10 mouse cellular contexts compared by ENCODE assay signal in the genomic region with DNA sequence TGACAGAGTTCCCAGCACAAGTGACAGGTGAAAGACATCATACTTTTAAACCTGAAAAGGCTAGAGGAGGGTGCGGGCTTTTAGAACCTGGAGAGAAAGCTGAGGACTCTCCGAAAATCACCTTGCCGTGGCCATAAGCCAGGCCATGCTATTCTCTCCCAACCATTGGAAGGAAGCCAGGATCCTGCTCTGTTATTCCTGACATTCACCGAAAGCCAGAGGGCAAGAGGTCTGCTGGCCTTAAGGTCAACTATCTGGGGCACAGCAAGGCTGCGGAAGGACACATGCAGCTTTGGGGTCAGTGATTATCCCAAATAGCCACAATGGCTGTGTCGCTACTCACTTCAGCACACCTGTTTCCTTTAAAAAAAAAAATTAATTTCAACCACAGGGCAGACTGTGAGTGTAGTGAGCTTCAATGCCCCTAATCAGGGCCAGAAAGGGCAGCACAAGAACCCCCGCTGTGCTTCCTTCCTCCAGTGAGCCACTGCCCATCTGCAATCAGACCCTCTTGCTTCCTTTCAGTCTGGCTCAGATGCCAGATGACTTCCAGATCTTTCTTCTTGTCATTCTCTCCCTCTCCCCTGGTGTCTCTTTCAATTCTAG. TPM values are rescaled to one million over a fixed set of nuclear protein-coding genes. Genes with fewer than 3 reads are reported as not detected.
A peak's percentile ranks its signal among the peaks of the same experiment; 100 is the strongest.
DNase-seq lines count a peak whose midpoint lies in the region; ATAC-seq lines count a peak whose summit lies in the region.
"Had no signal": no experiment of that assay in that cellular context is flagged by ENCODE, and none has a peak within 500 bp of the region (broad histone marks: within the 10 kb centered on the region; RNA-seq: fewer than 3 reads in every experiment).

No protein-coding gene starts in this region.

- DNase-seq in liver, embryonic 11.5 days (ENCODE audit: low spot score): no peak
- no peak for DNase-seq in forebrain, embryonic 11.5 days (ENCODE audit: low spot score)
- DNase-seq in left cerebral cortex, adult 11 months (ENCODE audit: low spot score): no peak
- no peak for DNase-seq in spleen, postnatal 14 days (ENCODE audit: low spot score in 2 of 2)
- DNase-seq: liver, embryonic 13.5 days had no signal

- H3K4me2 ChIP-seq in liver, embryonic 15.5 days: no peak overlapping the region
- H3K4me2 ChIP-seq in liver, embryonic 11.5 days: no peak overlapping the region
- H3K4me2 ChIP-seq in forebrain, embryonic 11.5 days (ENCODE audit: low read depth, low read length, severe bottlenecking): no peak overlapping the region
- no peak overlapping the region for H3K4me2 ChIP-seq in hindbrain, embryonic 16.5 days (ENCODE audit: low read length)
- H3K4me2 ChIP-seq in neural tube, embryonic 14.5 days (ENCODE audit: low read depth, low read length): no peak overlapping the region
- H3K4me2 ChIP-seq: heart, embryonic 13.5 days; intestine, embryonic 15.5 days; liver, embryonic 13.5 days had no signal

- peaks cover 15% of the 10 kb centered on the region for H3K4me1 ChIP-seq in liver, embryonic 15.5 days (replicated peaks)
- peaks cover 10% of the 10 kb centered on the region for H3K4me1 ChIP-seq in liver, embryonic 11.5 days (replicated peaks; ENCODE audit: control insufficient read depth, insufficient read depth, low read length)
- peaks cover 33% of the 10 kb centered on the region for H3K4me1 ChIP-seq in forebrain, embryonic 11.5 days (replicated peaks; ENCODE audit: control insufficient read depth, insufficient read depth, low read length)
- peaks cover 44% of the 10 kb centered on the region for H3K4me1 ChIP-seq in hindbrain, embryonic 16.5 days (ENCODE audit: control insufficient read depth, insufficient read depth, low read depth, low read length)
- H3K4me1 ChIP-seq in neural tube, embryonic 14.5 days (ENCODE audit: control insufficient read depth, insufficient read depth, low read length): peaks cover 27% of the 10 kb centered on the region

- H3K27ac ChIP-seq in liver, embryonic 15.5 days (replicated peaks): no peak overlapping the region
- no peak overlapping the region for H3K27ac ChIP-seq in liver, embryonic 11.5 days (ENCODE audit: low read depth, low read length)
- H3K27ac ChIP-seq in forebrain, embryonic 11.5 days (ENCODE audit: low read depth, low read length): peak overlapping the region; percentile 37; the same call in 1 of the 2 replicates
- peak overlapping the region; percentile 80 for H3K27ac ChIP-seq in hindbrain, embryonic 16.5 days (ENCODE audit: low read depth, low read length)
- H3K27ac ChIP-seq in neural tube, embryonic 14.5 days (ENCODE audit: low read depth, low read length): peak overlapping the region; percentile 66
- H3K27ac ChIP-seq: heart, embryonic 13.5 days; intestine, embryonic 15.5 days; liver, embryonic 13.5 days had no signal

- ATAC-seq in liver, embryonic 15.5 days (ENCODE audit: insufficient read depth): 0 out of 2 replicates have a peak, but pooled peaks have one; percentile 37
- ATAC-seq in liver, embryonic 11.5 days (replicated peaks; ENCODE audit: low FRiP score): no peak
- ATAC-seq in forebrain, embryonic 11.5 days (replicated peaks; ENCODE audit: low FRiP score): no peak
- ATAC-seq in hindbrain, embryonic 16.5 days: no peak
- no peak for ATAC-seq in neural tube, embryonic 14.5 days (ENCODE audit: low read depth)
- ATAC-seq: intestine, embryonic 15.5 days had no signal

- no peaks in the 10 kb centered on the region for H3K36me3 ChIP-seq in liver, embryonic 15.5 days (replicated peaks)
- H3K36me3 ChIP-seq in liver, embryonic 11.5 days (ENCODE audit: control insufficient read depth, insufficient read depth, low read length): no peaks in the 10 kb centered on the region
- H3K36me3 ChIP-seq in forebrain, embryonic 11.5 days (ENCODE audit: control insufficient read depth, insufficient read depth, low read length): no peaks in the 10 kb centered on the region
- H3K36me3 ChIP-seq in hindbrain, embryonic 16.5 days (ENCODE audit: control insufficient read depth, insufficient read depth, low read length): no peaks in the 10 kb centered on the region
- no peaks in the 10 kb centered on the region for H3K36me3 ChIP-seq in neural tube, embryonic 14.5 days (ENCODE audit: control insufficient read depth, insufficient read depth, low read length)
- H3K36me3 ChIP-seq: heart, embryonic 13.5 days; intestine, embryonic 15.5 days; liver, embryonic 13.5 days had no signal

- H3K9me3 ChIP-seq in liver, embryonic 15.5 days (replicated peaks): no peaks in the 10 kb centered on the region
- no peaks in the 10 kb centered on the region for H3K9me3 ChIP-seq in liver, embryonic 11.5 days (ENCODE audit: control insufficient read depth, low read length)
- no peaks in the 10 kb centered on the region for H3K9me3 ChIP-seq in forebrain, embryonic 11.5 days (ENCODE audit: control insufficient read depth, low read length)
- no peaks in the 10 kb centered on the region for H3K9me3 ChIP-seq in hindbrain, embryonic 16.5 days (ENCODE audit: control insufficient read depth, low read length)
- no peaks in the 10 kb centered on the region for H3K9me3 ChIP-seq in neural tube, embryonic 14.5 days (ENCODE audit: control insufficient read depth, low read length)
- H3K9me3 ChIP-seq: heart, embryonic 13.5 days; intestine, embryonic 15.5 days; liver, embryonic 13.5 days had no signal

- WGBS in liver, embryonic 15.5 days (ENCODE audit: insufficient replicate concordance): 44% methylated on average over 7 of the region's 7 CpGs
- 54% methylated on average over 7 of the region's 7 CpGs for WGBS in liver, embryonic 11.5 days
- WGBS in forebrain, embryonic 11.5 days: 53% methylated on average over 7 of the region's 7 CpGs
- WGBS in hindbrain, embryonic 16.5 days: 54% methylated on average over 7 of the region's 7 CpGs
- whole genome bisulfite sequencing in neural tube, embryonic 14.5 days: 69% methylated on average over 7 of the region's 7 CpGs

- H3K4me3 ChIP-seq in liver, embryonic 15.5 days (replicated peaks): no peak overlapping the region
- no peak overlapping the region for H3K4me3 ChIP-seq in liver, embryonic 11.5 days (ENCODE audit: low read depth, low read length)
- H3K4me3 ChIP-seq in forebrain, embryonic 11.5 days (ENCODE audit: low read depth, low read length): no peak overlapping the region
- H3K4me3 ChIP-seq in hindbrain, embryonic 16.5 days (ENCODE audit: low read length): no peak overlapping the region
- H3K4me3 ChIP-seq in neural tube, embryonic 14.5 days (ENCODE audit: low read depth, low read length): no peak overlapping the region
- H3K4me3 ChIP-seq: heart, embryonic 13.5 days; intestine, embryonic 15.5 days; liver, embryonic 13.5 days had no signal

- no peak overlapping the region for H3K9ac ChIP-seq in liver, embryonic 15.5 days
- no peak overlapping the region for H3K9ac ChIP-seq in liver, embryonic 11.5 days (ENCODE audit: low read depth, low read length)
- H3K9ac ChIP-seq in forebrain, embryonic 11.5 days (ENCODE audit: low read length): no peak overlapping the region
- H3K9ac ChIP-seq in hindbrain, embryonic 16.5 days (ENCODE audit: low read depth, low read length): 0 out of 2 replicates have a peak overlapping the region, but pooled peaks have one; percentile 23
- H3K9ac ChIP-seq in neural tube, embryonic 14.5 days (replicated peaks; ENCODE audit: low read depth, low read length): no peak overlapping the region
- H3K9ac ChIP-seq: heart, embryonic 13.5 days; intestine, embryonic 15.5 days; liver, embryonic 13.5 days had no signal

- peaks cover 9% of the 10 kb centered on the region; the same call in 1 of the 2 replicates for H3K27me3 ChIP-seq in liver, embryonic 15.5 days
- 0 out of 2 replicates have a peak, but pooled peaks cover 5% of the 10 kb centered on the region for H3K27me3 ChIP-seq in liver, embryonic 11.5 days (replicated peaks; ENCODE audit: control insufficient read depth, insufficient read depth, low read length)
- H3K27me3 ChIP-seq in forebrain, embryonic 11.5 days (ENCODE audit: control insufficient read depth, insufficient read depth, low read length): peaks cover 3% of the 10 kb centered on the region; the same call in 1 of the 2 replicates
- H3K27me3 ChIP-seq in hindbrain, embryonic 16.5 days (replicated peaks; ENCODE audit: control insufficient read depth, insufficient read depth, low read length): no peaks in the 10 kb centered on the region
- H3K27me3 ChIP-seq in neural tube, embryonic 14.5 days (ENCODE audit: control insufficient read depth, insufficient read depth, low read length): no peaks in the 10 kb centered on the region
- H3K27me3 ChIP-seq: intestine, embryonic 15.5 days had no signal

RNA-seq across cellular contexts. Expression of a gene that starts 23.3 kb away (rescaled TPM):
- polyA plus RNA-seq in liver, embryonic 15.5 days (2015; fragmentation: Nextera tagmentation; extraction: Ambion mirVana): 15.5 and 17.1 TPM in 2 replicates
- 143 and 171 TPM in 2 replicates for polyA plus RNA-seq in liver, embryonic 11.5 days (2014; fragmentation: Nextera tagmentation; extraction: Ambion mirVana)
- polyA plus RNA-seq in forebrain, embryonic 11.5 days (2014; fragmentation: Nextera tagmentation; extraction: Ambion mirVana): 2,785 and 3,035 TPM in 2 replicates
- 6,388 and 6,390 TPM in 2 replicates for polyA plus RNA-seq in hindbrain, embryonic 16.5 days (2015; fragmentation: Nextera tagmentation; extraction: Ambion mirVana)
- polyA plus RNA-seq in neural tube, embryonic 14.5 days (2014; fragmentation: Nextera tagmentation; extraction: Ambion mirVana): 2,798 and 3,566 TPM in 2 replicates

RNA-seq across cellular contexts. Expression of a gene that starts 34.5 kb away (rescaled TPM):
- 8.0 and 9.9 TPM in 2 replicates for polyA plus RNA-seq in liver, embryonic 15.5 days (2015; fragmentation: Nextera tagmentation; extraction: Ambion mirVana)
- polyA plus RNA-seq in liver, embryonic 11.5 days (2014; fragmentation: Nextera tagmentation; extraction: Ambion mirVana): 25.9 and 26.2 TPM in 2 replicates
- 111 and 123 TPM in 2 replicates for polyA plus RNA-seq in forebrain, embryonic 11.5 days (2014; fragmentation: Nextera tagmentation; extraction: Ambion mirVana)
- polyA plus RNA-seq in hindbrain, embryonic 16.5 days (2015; fragmentation: Nextera tagmentation; extraction: Ambion mirVana): 288 and 298 TPM in 2 replicates
- 244 and 299 TPM in 2 replicates for polyA plus RNA-seq in neural tube, embryonic 14.5 days (2014; fragmentation: Nextera tagmentation; extraction: Ambion mirVana)

Comparison
In these comparisons a context has a peak if more than half of its experiments do, and no peak if none do; other contexts are left out.
1. H3K27ac ChIP-seq: peak in forebrain, embryonic 11.5 days (single experiment), hindbrain, embryonic 16.5 days (single experiment) and neural tube, embryonic 14.5 days (single experiment); none in liver, embryonic 15.5 days (single experiment) and liver, embryonic 11.5 days (single experiment).
2. RNA of a gene that starts 23.3 kb away (polyA plus RNA-seq): 6,388 to 6,390 TPM in hindbrain, embryonic 16.5 days, 2,798 to 3,566 TPM in neural tube, embryonic 14.5 days and 2,785 to 3,035 TPM in forebrain, embryonic 11.5 days; 143 to 171 TPM in liver, embryonic 11.5 days and 15.5 to 17.1 TPM in liver, embryonic 15.5 days; every median in the first group is over 10 times any median in the second.